Mouse (Mus musculus) embryonic facial prominence, embryonic 11.5 days (tissue): ENCODE results near the gene Gm20388. TPM values are rescaled to one million over a fixed set of nuclear protein-coding genes. Genes with fewer than 3 reads are reported as not detected.

Experiments
- ATAC-seq: fragments of 200-750 bp; cut with Nextera tagmentation; replicated peaks from 2 replicates; pipeline ENCODE4 v1.8.0; 2017; ENCODE audit warnings: low read depth; ENCODE audit not compliant: insufficient number of reproducible peaks, low FRiP score, low TSS enrichment
- DNase-seq: peaks from one replicate; pipeline ENCODE4 v3.0.0-alpha.2; 2015; ENCODE audit warnings: low spot score
- H3K27ac ChIP-seq: fragments of 300-500 bp; sonication (generic); replicated peaks from 2 replicates; pipeline ENCODE4 v1.5.1; 2014; ENCODE audit warnings: mild to moderate bottlenecking, low read depth, low read length, control low read depth
- H3K27me3 ChIP-seq: fragments of 300-500 bp; sonication (generic); 2 replicates; pipeline ENCODE4 v1.6.1; 2014; ENCODE audit warnings: mild to moderate bottlenecking, low read length, moderate library complexity, mixed read lengths; ENCODE audit not compliant: control insufficient read depth, insufficient read depth
- H3K36me3 ChIP-seq: fragments of 300-500 bp; sonication (generic); replicated peaks from 2 replicates; pipeline ENCODE4 v1.6.1; 2014; ENCODE audit warnings: low read depth, mild to moderate bottlenecking, low read length, moderate library complexity, mixed read lengths; ENCODE audit not compliant: control insufficient read depth, insufficient read depth
- H3K4me1 ChIP-seq: fragments of 300-500 bp; sonication (generic); 2 replicates; pipeline ENCODE4 v1.6.1; 2014; ENCODE audit warnings: low read length, mixed read lengths; ENCODE audit not compliant: control insufficient read depth, insufficient read depth
- H3K4me2 ChIP-seq: fragments of 300-500 bp; sonication (generic); 2 replicates; pipeline ENCODE4 v1.6.1; 2014; ENCODE audit warnings: low read depth, mild to moderate bottlenecking, control low read depth, low read length, moderate library complexity
- H3K4me3 ChIP-seq: fragments of 300-500 bp; sonication (generic); 2 replicates; pipeline ENCODE4 v1.5.1; 2014; ENCODE audit warnings: low read depth, low read length, control low read depth
- H3K9ac ChIP-seq: fragments of 300-500 bp; sonication (generic); replicated peaks from 2 replicates; pipeline ENCODE4 v1.6.1; 2014; ENCODE audit warnings: mild to moderate bottlenecking, control low read depth, low read length
- H3K9me3 ChIP-seq: fragments of 300-500 bp; sonication (generic); replicated peaks from 2 replicates; pipeline ENCODE4 v1.6.1; 2016; ENCODE audit warnings: mild to moderate bottlenecking, low read length, inconsistent platforms, mixed read lengths; ENCODE audit not compliant: control insufficient read depth
- WGBS: fragments of 180-500 bp; shearing (Covaris S2); extraction: QIAGEN DNeasy Blood & Tissue Kit; methylation state at CpG from one replicate; pipeline ENCODE4 v1.1.7; 2014; 5-methylcytosine and 5-hydroxymethylcytosine counted together
- polyA plus RNA-seq: library from polyadenylated mRNA; unstranded; fragments of >200 nt; fragmentation: Nextera tagmentation; extraction: Ambion mirVana; gene quantifications from 2 replicates; pipeline ENCODE4 v1.2.1, GENCODE M21; 2014

The Gm20388 gene
- polyA plus RNA-seq, 1 experiment from 2014 or later, result 3.1 TPM

DNA sequence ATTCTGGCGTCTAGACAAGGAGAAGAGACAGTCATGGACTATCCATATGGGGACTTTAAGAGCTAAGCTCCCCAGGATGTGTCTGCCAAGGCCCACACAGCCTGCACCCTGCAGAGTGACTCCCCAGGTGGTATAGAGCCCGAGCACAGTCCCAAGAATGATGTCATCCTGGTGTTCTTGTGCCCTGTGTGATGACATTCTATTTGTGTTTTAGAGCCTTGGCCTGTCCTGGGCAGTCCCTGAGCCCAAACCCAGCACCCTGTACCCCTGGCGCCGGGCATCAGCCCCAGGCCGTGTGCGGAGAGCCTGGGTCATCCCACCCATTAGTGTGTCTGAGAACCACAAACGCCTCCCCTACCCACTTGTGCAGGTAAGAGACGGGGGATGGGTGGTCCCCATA lies 2945.6 kb downstream of the Gm20388 start:
- H3K9me3 ChIP-seq, result no peaks in the 10 kb centered on the region
- peaks cover 4% of the 10 kb centered on the region; the same call in 1 of the 2 replicates for H3K4me1 ChIP-seq
- no peak for DNase-seq
- no peak overlapping the region for H3K9ac ChIP-seq
- no peak for ATAC-seq
- no peak overlapping the region for H3K4me2 ChIP-seq
- no peak overlapping the region for H3K27ac ChIP-seq
- H3K27me3 ChIP-seq, result no peaks in the 10 kb centered on the region
- 82% methylated on average over 8 of the region's 8 CpGs for WGBS
- H3K4me3 ChIP-seq, result no peak overlapping the region
- no peaks in the 10 kb centered on the region for H3K36me3 ChIP-seq

DNA sequence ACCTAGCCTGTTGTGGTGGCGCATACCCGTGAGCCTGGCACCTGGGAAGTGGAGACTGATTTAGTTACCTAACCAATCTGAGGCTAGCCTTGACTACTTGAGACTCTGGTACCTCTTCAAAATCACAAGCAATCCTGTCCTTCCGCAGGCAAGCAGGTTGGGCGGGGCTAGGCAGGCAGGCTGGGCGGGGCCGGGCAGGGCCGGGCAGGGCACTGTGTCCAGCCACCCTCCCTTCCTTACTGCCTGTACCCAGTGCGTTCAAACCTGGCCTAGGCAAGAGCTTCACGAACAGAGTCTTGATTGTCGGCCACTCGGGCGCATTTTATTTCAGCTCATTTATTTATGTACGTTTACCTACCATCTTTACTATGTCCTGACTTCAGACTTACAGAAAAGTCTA lies 2949.2 kb downstream of the Gm20388 start:
- DNase-seq, result no peak
- WGBS, result 58% methylated on average over 13 of the region's 13 CpGs
- Histone ChIP-seq H3K36me3 (no peaks in the 10 kb centered on the region), H3K27ac (no peak overlapping the region), H3K9me3 (no peaks in the 10 kb centered on the region), H3K4me1 (no peaks in the 10 kb centered on the region), H3K9ac (no peak overlapping the region), H3K27me3 (no peaks in the 10 kb centered on the region), H3K4me2 (no peak overlapping the region), H3K4me3 (no peak overlapping the region)
- ATAC-seq, result no peak

DNA sequence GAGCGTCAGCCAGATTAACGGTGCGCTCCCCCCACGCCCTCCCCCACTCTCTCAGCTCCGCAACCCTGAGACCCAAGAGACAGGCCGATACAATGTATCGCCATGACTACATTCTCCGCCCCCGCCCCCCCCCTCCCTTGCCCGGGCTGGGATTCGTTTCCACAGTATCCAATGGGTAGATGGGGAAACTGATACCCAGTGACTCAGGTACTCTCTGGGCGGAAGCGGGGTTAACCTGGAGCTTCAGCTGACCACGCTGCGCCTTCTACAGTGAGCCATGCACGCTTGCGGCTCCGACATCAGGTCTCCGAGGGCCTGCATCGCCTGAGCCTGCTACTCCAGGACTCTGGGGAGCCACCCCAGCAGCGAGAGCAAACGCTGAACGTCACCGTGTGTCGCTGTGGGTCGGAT lies 2954.1 kb downstream of the Gm20388 start:
- no peaks in the 10 kb centered on the region for H3K27me3 ChIP-seq
- no peaks in the 10 kb centered on the region for H3K9me3 ChIP-seq
- H3K9ac ChIP-seq, result no peak overlapping the region; the same call in 1 of the 2 replicates
- peak overlapping the region; percentile 38 for H3K4me2 ChIP-seq
- ATAC-seq, result no peak
- H3K4me3 ChIP-seq, result peak overlapping the region; percentile 15; the same call in 1 of the 2 replicates
- no peak overlapping the region for H3K27ac ChIP-seq
- peak; percentile 28 for DNase-seq
- H3K36me3 ChIP-seq, result no peaks in the 10 kb centered on the region
- no peaks in the 10 kb centered on the region for H3K4me1 ChIP-seq
- 62% methylated on average over 26 of the region's 26 CpGs for WGBS

DNA sequence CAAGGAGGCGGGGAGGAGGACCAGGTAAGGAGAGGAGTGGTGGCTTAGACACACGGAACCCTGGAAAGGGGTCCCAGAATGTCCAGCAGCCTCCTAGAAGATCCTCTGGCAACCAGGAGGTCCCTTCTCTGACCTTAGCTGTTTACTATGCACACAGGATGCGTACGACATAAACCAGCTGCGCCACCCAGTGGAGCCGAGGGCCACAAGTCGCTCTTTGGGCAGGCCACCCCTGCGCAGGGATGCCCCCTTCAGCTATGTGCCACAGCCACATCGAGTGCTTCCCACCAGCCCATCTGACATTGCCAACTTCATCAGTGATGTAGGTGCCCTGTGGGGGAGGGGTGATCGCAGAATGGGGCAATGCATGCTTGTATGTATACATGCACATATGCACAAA lies 2954.8 kb downstream of the Gm20388 start:
- H3K4me3 ChIP-seq, result no peak overlapping the region
- no peak overlapping the region for H3K27ac ChIP-seq
- H3K9ac ChIP-seq, result no peak overlapping the region
- no peaks in the 10 kb centered on the region for H3K27me3 ChIP-seq
- WGBS, result 57% methylated on average over 10 of the region's 10 CpGs
- no peaks in the 10 kb centered on the region for H3K36me3 ChIP-seq
- H3K4me1 ChIP-seq, result 0 out of 2 replicates have a peak, but pooled peaks cover 3% of the 10 kb centered on the region
- H3K9me3 ChIP-seq, result no peaks in the 10 kb centered on the region
- no peak for ATAC-seq
- H3K4me2 ChIP-seq, result peak overlapping the region; percentile 38
- DNase-seq, result peak; percentile 24

DNA sequence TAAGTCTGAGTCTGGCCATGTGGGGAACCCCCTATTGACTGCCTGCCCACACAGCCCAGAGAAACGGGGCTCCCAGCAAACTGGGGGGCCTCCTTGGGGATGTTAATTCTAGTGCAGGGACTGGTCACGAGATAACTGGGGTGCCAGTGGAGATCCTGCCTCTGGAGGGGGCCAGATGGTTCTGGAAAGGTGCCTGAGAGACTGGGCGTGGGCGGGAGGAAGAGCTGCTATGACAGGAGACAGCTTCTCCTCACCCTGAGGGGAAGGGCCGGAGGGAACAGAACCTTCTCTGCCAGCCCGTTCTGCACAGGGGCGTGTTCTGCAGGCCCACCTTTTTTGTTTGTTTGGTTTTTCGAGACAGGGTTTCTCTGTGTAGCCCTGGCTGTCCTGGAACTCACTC lies 2955.6 kb downstream of the Gm20388 start:
- Histone ChIP-seq H3K27ac (no peak overlapping the region), H3K36me3 (no peaks in the 10 kb centered on the region), H3K9me3 (no peaks in the 10 kb centered on the region), H3K4me1 (0 out of 2 replicates have a peak, but pooled peaks cover 3% of the 10 kb centered on the region), H3K4me3 (no peak overlapping the region), H3K9ac (no peak overlapping the region), H3K4me2 (no peak overlapping the region), H3K27me3 (no peaks in the 10 kb centered on the region)
- ATAC-seq, result no peak
- no peak for DNase-seq
- WGBS, result 87% methylated on average over 8 of the region's 8 CpGs

DNA sequence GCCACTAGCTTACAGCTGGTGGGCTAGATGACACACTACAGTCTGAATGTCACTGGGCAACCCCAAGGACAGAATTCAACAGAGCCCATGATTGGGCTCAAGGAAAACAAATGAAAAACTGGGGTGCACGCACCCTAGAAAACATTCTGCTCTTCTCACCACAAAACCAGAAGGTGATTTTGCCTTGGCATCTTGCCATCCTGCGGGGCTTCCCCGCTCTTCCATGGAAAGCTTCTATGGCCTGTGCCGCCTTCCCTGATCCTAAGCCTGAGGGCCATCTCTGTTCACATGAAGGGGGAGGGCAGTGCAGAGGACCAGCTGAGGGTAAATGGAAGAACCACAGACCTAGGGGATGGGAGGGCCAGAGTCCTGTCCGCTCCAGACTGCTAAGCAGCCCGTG lies 2957.3 kb downstream of the Gm20388 start:
- no peak for ATAC-seq
- Histone ChIP-seq H3K4me3 (no peak overlapping the region), H3K4me1 (0 out of 2 replicates have a peak, but pooled peaks cover 3% of the 10 kb centered on the region), H3K4me2 (no peak overlapping the region), H3K36me3 (no peaks in the 10 kb centered on the region), H3K27me3 (no peaks in the 10 kb centered on the region), H3K27ac (no peak overlapping the region), H3K9ac (no peak overlapping the region), H3K9me3 (no peaks in the 10 kb centered on the region)
- WGBS, result 86% methylated on average over 6 of the region's 6 CpGs
- no peak for DNase-seq

DNA sequence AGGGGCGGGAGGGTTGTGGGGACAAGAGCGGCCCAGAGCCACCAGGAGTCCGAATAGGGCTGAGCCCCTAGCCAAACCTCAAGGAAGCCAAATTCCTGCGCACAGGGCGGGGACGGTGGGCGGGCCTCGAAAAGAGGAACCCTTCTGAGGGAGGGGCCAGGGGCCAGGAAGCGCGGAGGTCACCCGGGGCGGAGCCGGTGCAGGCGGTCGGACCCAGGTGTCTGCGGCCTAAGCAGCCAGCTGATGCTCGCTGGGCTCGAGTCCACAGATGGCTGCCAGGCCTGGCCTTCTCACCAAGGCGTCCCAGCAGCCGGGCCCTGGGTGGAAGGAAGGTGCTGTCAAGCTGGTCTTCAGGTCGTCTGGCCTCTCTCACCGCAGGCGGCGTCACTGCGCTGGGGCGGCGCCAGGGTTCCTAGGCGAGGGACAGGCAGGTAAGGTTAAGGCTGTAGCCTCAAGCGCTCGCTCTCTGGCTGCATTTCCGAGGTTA lies 2959.8 kb downstream of the Gm20388 start:
- no peak overlapping the region for H3K4me3 ChIP-seq
- H3K36me3 ChIP-seq, result no peaks in the 10 kb centered on the region
- no peaks in the 10 kb centered on the region for H3K9me3 ChIP-seq
- H3K27ac ChIP-seq, result no peak overlapping the region
- ATAC-seq (0 out of 2 replicates have a peak, but pooled peaks have one; percentile 15), DNase-seq (peak; percentile 52)
- H3K27me3 ChIP-seq, result no peaks in the 10 kb centered on the region
- H3K4me2 ChIP-seq, result peak overlapping the region; percentile 19
- WGBS, result 10% methylated on average over 31 of the region's 31 CpGs
- peaks cover 3% of the 10 kb centered on the region; the same call in 1 of the 2 replicates for H3K4me1 ChIP-seq
- H3K9ac ChIP-seq, result no peak overlapping the region

DNA sequence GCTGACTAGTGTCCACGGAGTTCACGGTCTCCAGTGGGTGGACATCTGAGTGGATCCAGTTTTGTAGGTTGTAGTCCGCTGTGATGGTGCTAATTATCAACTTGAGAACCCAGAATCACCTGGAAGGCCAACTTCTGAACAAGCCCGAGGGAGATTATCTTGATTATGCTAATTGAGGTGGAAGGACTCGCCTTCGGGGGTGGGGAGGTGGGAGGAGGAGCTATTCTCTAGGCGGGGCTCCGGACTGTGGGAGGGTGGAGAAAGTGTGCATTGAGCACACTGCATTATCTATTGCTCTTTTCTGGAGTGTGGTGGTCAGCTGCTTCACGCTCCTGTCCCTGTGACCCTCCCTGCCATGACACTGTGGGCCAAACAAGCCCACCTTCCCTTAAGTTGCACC lies 2961.0 kb downstream of the Gm20388 start:
- DNase-seq, result no peak
- H3K27ac ChIP-seq, result no peak overlapping the region
- ATAC-seq, result no peak
- no peak overlapping the region for H3K4me3 ChIP-seq
- no peak overlapping the region for H3K9ac ChIP-seq
- H3K9me3 ChIP-seq, result no peaks in the 10 kb centered on the region
- peaks cover 3% of the 10 kb centered on the region; the same call in 1 of the 2 replicates for H3K4me1 ChIP-seq
- WGBS, result 66% methylated on average over 9 of the region's 9 CpGs
- no peaks in the 10 kb centered on the region for H3K27me3 ChIP-seq
- H3K36me3 ChIP-seq, result no peaks in the 10 kb centered on the region
- no peak overlapping the region for H3K4me2 ChIP-seq
